ENCODE assay signal across 13 mouse cellular contexts in genomic region chr15:94798236-94798635, GRCm38 (mm10).
"Had no signal": no experiment of that assay in that cellular context is flagged by ENCODE, and none has a peak within 500 bp of the region (broad histone marks: within the 10 kb centered on the region; RNA-seq: fewer than 3 reads in every experiment).

No protein-coding gene starts in this region.

- H3K36me3 ChIP-seq: midbrain, embryonic 12.5 days; midbrain, embryonic 15.5 days; neural tube, embryonic 12.5 days had no signal

- ATAC-seq: midbrain, embryonic 15.5 days had no signal

- H3K27me3 ChIP-seq: midbrain, embryonic 12.5 days; midbrain, embryonic 15.5 days; neural tube, embryonic 12.5 days had no signal

- H3K9ac ChIP-seq: lung, embryonic 14.5 days; midbrain, embryonic 12.5 days; midbrain, embryonic 15.5 days; neural tube, embryonic 12.5 days had no signal

- H3K4me3 ChIP-seq: midbrain, embryonic 12.5 days; midbrain, embryonic 15.5 days; neural tube, embryonic 12.5 days had no signal

- H3K4me2 ChIP-seq: lung, embryonic 14.5 days; midbrain, embryonic 12.5 days; midbrain, embryonic 15.5 days; neural tube, embryonic 12.5 days had no signal

- H3K27ac ChIP-seq: midbrain, embryonic 12.5 days; midbrain, embryonic 15.5 days; neural tube, embryonic 12.5 days had no signal

- H3K4me1 ChIP-seq: neural tube, embryonic 12.5 days had no signal

- DNase-seq: lung, adult 18-20 months; lung, embryonic 14.5 days; lung, postnatal 10 days; lung, postnatal 4 days; right cerebral cortex, postnatal 25 days; right cerebral cortex, postnatal 4 days; spleen, adult 18-20 months; thymus, adult 18-20 months; thymus, postnatal 14 days; thymus, postnatal 36 days had no signal

- H3K9me3 ChIP-seq: midbrain, embryonic 12.5 days; midbrain, embryonic 15.5 days; neural tube, embryonic 12.5 days had no signal
